Mouse (Mus musculus) C2C12 (cell line): ENCODE measurements around the gene Syk.

Source experiments
- CEBPB ChIP-seq: IDR thresholded peaks from one replicate; pipeline ENCODE4 v1.6.1; 2011; ENCODE audit warnings: low read depth, mild to moderate bottlenecking, control low read depth, moderate library complexity
- CTCF ChIP-seq: IDR thresholded peaks from one replicate; pipeline ENCODE4 v1.5.1; 2011; ENCODE audit not compliant: control insufficient read depth, insufficient read depth, insufficient read length
- FOSL1 ChIP-seq: IDR thresholded peaks from one replicate; pipeline ENCODE4 v1.8.0; 2011; ENCODE audit warnings: mild to moderate bottlenecking, low read length; ENCODE audit not compliant: poor library complexity, insufficient read depth, severe bottlenecking
- MAX ChIP-seq: IDR thresholded peaks from one replicate; pipeline ENCODE4 v1.6.1; 2011; ENCODE audit warnings: mild to moderate bottlenecking, control low read depth

DNA sequence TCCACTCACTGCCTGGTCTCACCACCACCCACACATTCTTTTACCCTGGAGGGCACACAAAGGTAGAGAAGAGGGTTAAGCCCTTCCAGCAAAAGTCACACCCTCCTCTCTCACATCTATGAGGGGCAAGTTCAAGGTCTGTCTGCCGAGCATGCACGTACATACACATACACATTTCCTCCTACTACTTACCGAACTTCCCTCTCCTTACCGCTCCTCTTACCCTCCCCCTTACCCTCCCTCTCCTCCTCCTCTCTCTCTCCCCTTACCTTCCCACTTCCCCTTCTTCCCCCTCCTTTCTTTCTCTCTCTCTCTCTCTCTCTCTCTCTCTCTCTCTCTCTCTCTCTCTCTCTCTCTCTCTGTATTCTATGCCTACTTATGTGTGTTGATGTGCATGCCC lies 35.6 kb downstream of the Syk start:
- TF ChIP-seq CTCF (no peak), FOSL1 (no peak), MAX (no peak), CEBPB (no peak)
